Mouse (Mus musculus): ENCODE measurements around the gene 4930556J24Rik.

DNA sequence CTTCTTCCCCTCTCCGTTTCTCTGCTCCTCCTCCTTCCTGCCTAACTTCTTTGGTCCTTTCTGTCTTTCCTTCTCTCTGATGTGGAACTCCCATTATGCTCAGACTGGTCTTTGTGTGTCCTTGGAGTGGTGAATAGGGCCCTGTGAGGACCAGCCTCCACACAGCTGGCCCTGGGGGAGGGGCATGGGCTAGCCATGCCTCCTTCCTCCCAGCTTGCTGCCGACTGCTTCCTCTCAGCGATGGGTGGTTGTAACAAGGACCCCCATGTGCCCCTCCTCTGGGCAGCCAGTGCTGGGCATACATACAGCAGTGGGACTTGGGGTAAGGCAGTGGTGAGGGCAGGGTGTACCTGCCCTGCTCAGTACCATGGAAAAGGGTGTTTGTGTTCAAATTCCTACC lies 2.3 kb downstream of the 4930556J24Rik start:
- TF ChIP-seq GATA1 (IDR thresholded peaks at IDR 0.05; ENCODE audit: borderline replicate concordance, low read length) (no peak), FLI1 (IDR thresholded peaks at IDR 0.05; ENCODE audit: low read length) (no peak)
